Mouse (Mus musculus): Measurements from ENCODE around the gene Tmem184b. TPM values are rescaled to one million over a fixed set of nuclear protein-coding genes. Genes with fewer than 3 reads are reported as not detected.

Tmem184b gene
- polyA plus RNA-seq, 1 experiment from 2014 or later, result 37.5 TPM

DNA sequence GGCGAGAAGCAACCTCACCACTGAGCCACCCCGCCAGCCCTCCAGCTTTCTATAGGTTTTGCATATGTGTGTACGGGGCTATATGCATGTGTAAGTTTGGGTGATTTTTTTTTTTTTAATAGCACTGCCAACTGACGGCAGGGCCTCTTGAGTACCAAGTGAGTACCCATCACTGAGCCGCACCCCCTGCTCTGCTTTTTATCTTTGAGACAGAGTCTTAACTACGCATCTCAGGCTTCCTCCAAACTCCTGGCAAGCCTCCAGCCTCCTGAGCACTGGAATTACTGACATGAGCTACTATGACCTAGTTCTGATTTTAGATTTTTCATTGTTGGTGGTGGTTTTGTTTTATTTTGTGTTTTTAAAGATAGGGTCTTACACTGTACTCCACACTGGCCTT is 24.1 kb upstream of the Tmem184b start:
- Histone ChIP-seq H3K4me1 (no peaks in the 10 kb centered on the region), H3K4me2 (replicated peaks) (no peak overlapping the region), H3K27ac (replicated peaks) (no peak overlapping the region), H3K9me3 (no peaks in the 10 kb centered on the region), H3K9ac (replicated peaks) (no peak overlapping the region), H3K27me3 (no peaks in the 10 kb centered on the region), H3K36me3 (peaks cover 89% of the 10 kb centered on the region), H3K4me3 (no peak overlapping the region)
- no peak for ATAC-seq (replicated peaks)
- WGBS, result 74% methylated on average over 6 of the region's 6 CpGs

DNA sequence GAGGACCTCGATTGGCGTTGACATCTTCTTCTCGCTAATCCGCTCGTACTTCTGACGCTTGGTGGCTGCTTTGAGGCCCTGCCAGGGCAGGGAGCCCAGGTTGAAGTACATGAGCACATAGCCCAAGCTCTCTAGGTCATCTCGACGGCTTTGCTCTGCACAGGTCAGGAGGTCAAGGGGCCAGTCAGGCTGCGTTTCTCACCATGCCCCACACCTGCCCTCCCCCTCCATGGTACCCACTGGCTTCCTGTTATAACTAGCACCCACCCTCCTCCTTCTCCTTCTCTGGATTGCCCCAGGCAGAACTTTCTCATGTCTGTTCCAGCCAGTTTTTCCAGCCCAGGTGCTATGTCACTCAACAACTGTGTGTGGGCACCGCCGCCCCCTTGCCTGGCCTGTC is 22.1 kb upstream of the Tmem184b start:
- 91% methylated on average over 11 of the region's 11 CpGs for WGBS
- H3K9me3 ChIP-seq, result no peaks in the 10 kb centered on the region
- no peak overlapping the region for H3K9ac ChIP-seq (replicated peaks)
- no peak overlapping the region for H3K27ac ChIP-seq (replicated peaks)
- no peaks in the 10 kb centered on the region for H3K4me1 ChIP-seq
- no peak for ATAC-seq (replicated peaks)
- H3K27me3 ChIP-seq, result no peaks in the 10 kb centered on the region
- peaks cover 94% of the 10 kb centered on the region for H3K36me3 ChIP-seq
- H3K4me2 ChIP-seq (replicated peaks), result no peak overlapping the region
- H3K4me3 ChIP-seq, result no peak overlapping the region

DNA sequence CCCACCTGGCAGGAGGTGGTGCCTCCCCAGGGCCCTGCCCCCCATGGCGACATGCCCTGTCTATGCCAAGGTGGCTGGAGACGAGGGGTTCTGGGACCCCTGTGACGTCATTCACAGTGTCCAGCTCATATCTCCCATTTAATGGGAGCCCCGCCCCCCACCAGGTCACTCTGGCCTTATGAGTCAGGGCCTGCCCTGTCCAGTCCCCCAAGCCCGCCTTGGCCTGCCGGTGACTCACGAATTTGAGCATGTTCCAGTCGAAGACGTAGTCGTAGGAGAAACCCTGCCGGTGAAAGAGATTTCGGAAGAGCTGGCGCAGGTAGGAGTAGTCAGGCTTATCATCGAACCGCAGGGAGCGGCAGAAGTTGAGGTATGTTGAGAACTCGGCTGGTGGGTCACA is 21.2 kb upstream of the Tmem184b start:
- Histone ChIP-seq H3K4me2 (replicated peaks) (no peak overlapping the region), H3K4me1 (no peaks in the 10 kb centered on the region), H3K9ac (replicated peaks) (no peak overlapping the region), H3K27ac (replicated peaks) (no peak overlapping the region), H3K4me3 (no peak overlapping the region), H3K27me3 (no peaks in the 10 kb centered on the region), H3K36me3 (peaks cover 100% of the 10 kb centered on the region), H3K9me3 (no peaks in the 10 kb centered on the region)
- WGBS, result 92% methylated on average over 17 of the region's 17 CpGs
- no peak for ATAC-seq (replicated peaks)

DNA sequence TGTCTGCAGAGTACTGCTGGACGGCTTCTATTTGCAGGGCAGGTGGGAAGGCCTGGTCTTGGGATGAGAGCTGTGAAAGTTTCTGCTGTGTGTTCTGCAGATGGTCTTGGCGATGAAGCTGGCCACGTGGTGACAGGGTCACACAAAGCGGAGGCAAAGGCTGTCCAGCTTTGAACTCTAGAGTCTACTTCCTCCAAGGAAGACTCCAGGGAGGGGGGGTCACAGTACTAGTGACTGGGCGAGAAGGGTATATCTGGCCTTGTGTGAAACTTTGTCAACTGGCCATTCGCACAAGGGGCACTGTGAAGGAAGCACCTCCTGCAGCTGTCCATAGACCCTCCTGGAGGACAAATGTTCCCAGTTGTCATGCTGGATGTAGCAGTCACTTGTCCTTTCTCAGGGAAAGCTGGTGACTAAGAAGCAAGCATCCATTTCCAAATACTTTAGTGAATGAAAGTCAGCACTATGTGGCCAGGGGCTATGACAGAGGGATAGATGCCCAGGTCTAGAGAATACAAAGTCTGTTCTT is 19.4 kb upstream of the Tmem184b start:
- 91% methylated on average over 6 of the region's 6 CpGs for WGBS
- ATAC-seq (replicated peaks), result no peak

DNA sequence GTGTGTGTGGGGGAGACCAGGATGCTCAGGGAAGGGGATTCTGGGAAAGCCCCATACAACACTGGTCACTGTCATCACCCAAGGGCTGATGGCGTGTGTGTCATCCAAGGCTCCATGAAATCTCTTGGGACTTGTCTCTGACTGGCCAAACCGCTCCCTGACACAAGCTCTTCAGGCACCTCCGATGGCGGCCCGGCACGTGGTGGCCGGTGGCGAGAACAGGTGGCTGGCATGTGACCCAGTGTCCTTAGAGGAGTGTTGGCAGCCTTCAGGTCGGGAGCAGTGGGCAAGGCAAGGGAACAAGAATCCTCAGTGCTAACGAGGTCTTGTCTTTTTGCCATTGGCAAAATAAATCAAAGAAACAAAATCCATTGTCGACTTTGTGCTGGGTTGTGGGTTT is 15.3 kb upstream of the Tmem184b start:
- Histone ChIP-seq H3K36me3 (peaks cover 71% of the 10 kb centered on the region), H3K9me3 (no peaks in the 10 kb centered on the region), H3K4me2 (replicated peaks) (no peak overlapping the region), H3K9ac (replicated peaks) (no peak overlapping the region), H3K27ac (replicated peaks) (no peak overlapping the region), H3K27me3 (no peaks in the 10 kb centered on the region), H3K4me1 (no peaks in the 10 kb centered on the region), H3K4me3 (no peak overlapping the region)
- no peak for ATAC-seq (replicated peaks)
- WGBS, result 84% methylated on average over 11 of the region's 11 CpGs

More for the DNA sequence above, 19.4 kb upstream of the Tmem184b start:
- no peak overlapping the region for H3K4me3 ChIP-seq
- H3K36me3 ChIP-seq, result peaks cover 98% of the 10 kb centered on the region
- H3K27me3 ChIP-seq, result no peaks in the 10 kb centered on the region
- H3K9ac ChIP-seq (replicated peaks), result no peak overlapping the region
- no peaks in the 10 kb centered on the region for H3K4me1 ChIP-seq
- H3K4me2 ChIP-seq (replicated peaks), result no peak overlapping the region
- no peak overlapping the region for H3K27ac ChIP-seq (replicated peaks)
- H3K9me3 ChIP-seq, result no peaks in the 10 kb centered on the region

DNA sequence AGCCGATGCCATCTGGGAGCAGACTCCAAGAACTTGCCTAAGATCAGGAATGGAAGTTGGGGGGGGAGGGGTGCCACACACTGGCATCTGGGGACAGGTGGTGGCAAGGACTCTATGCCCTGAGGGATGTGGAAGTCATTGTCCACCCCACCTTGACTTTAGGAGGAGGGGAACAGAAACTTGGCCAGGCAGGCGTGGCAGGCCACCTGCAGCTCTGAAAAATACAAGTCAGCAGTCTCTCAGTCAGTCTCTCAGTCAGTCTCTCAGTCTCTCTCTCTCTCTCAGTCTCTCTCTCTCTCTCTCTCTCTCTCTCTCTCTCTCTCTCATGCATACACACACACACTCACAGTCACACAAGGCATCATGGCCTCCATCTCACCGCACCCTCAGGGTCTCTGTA is 14.9 kb upstream of the Tmem184b start:
- Histone ChIP-seq H3K9me3 (no peaks in the 10 kb centered on the region), H3K27me3 (no peaks in the 10 kb centered on the region), H3K27ac (replicated peaks) (no peak overlapping the region), H3K4me3 (no peak overlapping the region), H3K9ac (replicated peaks) (no peak overlapping the region), H3K4me1 (no peaks in the 10 kb centered on the region), H3K36me3 (peaks cover 67% of the 10 kb centered on the region), H3K4me2 (replicated peaks) (no peak overlapping the region)
- ATAC-seq (replicated peaks), result no peak
- 94% methylated on average over 3 of the region's 3 CpGs for WGBS

DNA sequence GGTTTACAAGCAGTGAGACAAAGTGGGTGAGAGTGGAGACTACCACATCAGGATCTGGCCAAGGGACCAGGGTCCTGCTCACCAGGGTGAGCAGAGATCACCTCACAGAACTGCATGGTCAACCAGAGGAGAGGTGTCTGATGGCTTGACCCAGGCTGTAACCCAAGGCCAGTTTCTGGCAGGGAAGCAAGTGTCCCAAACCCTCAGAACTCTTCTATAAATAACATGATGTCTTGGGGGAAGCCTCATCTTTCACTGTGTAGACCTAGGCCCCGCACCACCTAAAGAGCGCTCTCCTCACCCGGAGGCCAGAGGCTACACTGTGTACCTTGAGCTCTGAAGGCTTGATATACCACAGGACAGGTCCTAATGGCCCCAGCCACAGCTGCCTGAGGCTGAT is 14.0 kb upstream of the Tmem184b start:
- Histone ChIP-seq H3K9ac (replicated peaks) (no peak overlapping the region), H3K9me3 (no peaks in the 10 kb centered on the region), H3K36me3 (peaks cover 58% of the 10 kb centered on the region), H3K27me3 (no peaks in the 10 kb centered on the region), H3K4me1 (no peaks in the 10 kb centered on the region), H3K27ac (replicated peaks) (no peak overlapping the region), H3K4me2 (replicated peaks) (no peak overlapping the region), H3K4me3 (no peak overlapping the region)
- no peak for ATAC-seq (replicated peaks)
- 96% methylated on average over 3 of the region's 3 CpGs for WGBS

DNA sequence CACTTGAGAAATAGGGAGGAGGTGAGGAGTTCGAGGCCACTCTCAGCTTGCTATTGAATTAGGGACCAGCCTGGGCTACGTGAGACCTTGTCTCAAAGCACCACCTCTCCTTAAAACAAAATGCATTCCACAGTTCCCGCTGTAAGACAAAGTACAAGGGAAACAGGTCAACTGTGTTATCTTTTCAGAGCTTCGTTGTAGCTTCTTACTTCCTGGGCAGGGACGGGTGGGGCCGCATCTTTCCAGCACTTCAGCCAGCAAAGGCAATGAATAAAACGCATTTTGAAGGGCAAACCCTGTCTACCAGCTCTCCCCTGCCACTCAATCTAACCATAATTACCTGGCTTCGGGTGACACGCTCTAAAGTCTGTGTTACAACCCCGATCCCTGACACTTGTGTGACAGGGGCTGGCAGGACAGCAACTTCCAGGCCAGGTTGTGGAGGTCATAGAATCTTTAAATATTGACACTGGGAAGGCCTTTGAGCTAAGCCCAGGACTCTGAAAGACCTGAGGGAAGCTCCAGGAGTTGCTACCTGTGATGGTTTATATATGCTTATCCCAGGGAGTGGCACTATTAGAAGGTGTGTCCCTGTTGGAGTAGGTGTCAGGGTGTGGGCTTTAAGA is 13.2 kb upstream of the Tmem184b start:
- 93% methylated on average over 10 of the region's 10 CpGs for WGBS
- no peak overlapping the region for H3K27ac ChIP-seq (replicated peaks)
- no peaks in the 10 kb centered on the region for H3K9me3 ChIP-seq
- H3K4me1 ChIP-seq, result no peaks in the 10 kb centered on the region
- H3K4me3 ChIP-seq, result no peak overlapping the region
- H3K27me3 ChIP-seq, result no peaks in the 10 kb centered on the region
- no peak for ATAC-seq (replicated peaks)
- peaks cover 50% of the 10 kb centered on the region for H3K36me3 ChIP-seq
- no peak overlapping the region for H3K9ac ChIP-seq (replicated peaks)
- no peak overlapping the region for H3K4me2 ChIP-seq (replicated peaks)

DNA sequence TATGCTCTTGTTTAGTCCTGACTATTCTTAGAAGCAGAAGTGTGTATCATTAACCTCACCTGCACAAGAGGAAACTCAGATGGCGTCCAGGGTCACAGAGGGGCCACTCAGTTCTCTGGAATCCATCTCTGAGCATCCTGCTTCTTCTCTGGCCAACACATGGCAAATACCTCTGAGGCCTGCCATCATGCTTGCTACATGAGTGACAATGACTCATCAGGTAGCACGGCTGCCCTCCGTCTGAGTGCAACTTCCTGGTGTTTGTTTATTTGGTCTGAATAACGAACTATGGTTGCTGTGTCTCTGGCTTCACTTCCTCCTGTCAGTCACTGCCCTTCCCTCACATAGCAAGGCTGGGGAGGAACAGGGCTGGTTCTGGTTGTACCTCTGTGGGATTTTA is 11.1 kb upstream of the Tmem184b start:
- no peaks in the 10 kb centered on the region for H3K4me1 ChIP-seq
- peaks cover 29% of the 10 kb centered on the region for H3K36me3 ChIP-seq
- no peaks in the 10 kb centered on the region for H3K9me3 ChIP-seq
- no peaks in the 10 kb centered on the region for H3K27me3 ChIP-seq
- H3K9ac ChIP-seq (replicated peaks), result no peak overlapping the region
- H3K4me2 ChIP-seq (replicated peaks), result no peak overlapping the region
- WGBS, result 77% methylated on average over 4 of the region's 4 CpGs
- no peak for ATAC-seq (replicated peaks)
- H3K4me3 ChIP-seq, result no peak overlapping the region
- no peak overlapping the region for H3K27ac ChIP-seq (replicated peaks)

DNA sequence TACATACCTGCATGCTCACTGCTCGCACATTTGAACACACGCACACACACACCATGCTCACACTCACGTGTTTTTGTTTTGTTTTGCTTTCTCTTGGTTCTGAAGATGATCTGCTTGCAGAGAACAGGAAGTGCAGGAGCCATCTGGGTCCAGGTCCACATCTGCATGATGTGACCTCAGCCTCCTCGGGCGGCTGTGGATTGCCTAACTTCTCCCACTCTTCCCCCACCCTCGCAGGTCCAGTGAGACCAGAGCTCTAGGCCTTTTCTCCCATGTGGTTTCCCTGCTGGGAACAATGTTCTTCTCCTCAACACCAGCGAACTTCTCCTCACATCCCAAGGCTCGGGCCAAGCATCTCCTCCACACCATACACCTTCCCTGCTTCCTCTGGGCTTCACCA is 10.4 kb upstream of the Tmem184b start:
- ATAC-seq (replicated peaks), result no peak
- Histone ChIP-seq H3K36me3 (peaks cover 22% of the 10 kb centered on the region), H3K4me3 (no peak overlapping the region), H3K9ac (replicated peaks) (no peak overlapping the region), H3K4me1 (no peaks in the 10 kb centered on the region), H3K27me3 (no peaks in the 10 kb centered on the region), H3K4me2 (replicated peaks) (no peak overlapping the region), H3K27ac (replicated peaks) (no peak overlapping the region), H3K9me3 (no peaks in the 10 kb centered on the region)
- 89% methylated on average over 8 of the region's 8 CpGs for WGBS

DNA sequence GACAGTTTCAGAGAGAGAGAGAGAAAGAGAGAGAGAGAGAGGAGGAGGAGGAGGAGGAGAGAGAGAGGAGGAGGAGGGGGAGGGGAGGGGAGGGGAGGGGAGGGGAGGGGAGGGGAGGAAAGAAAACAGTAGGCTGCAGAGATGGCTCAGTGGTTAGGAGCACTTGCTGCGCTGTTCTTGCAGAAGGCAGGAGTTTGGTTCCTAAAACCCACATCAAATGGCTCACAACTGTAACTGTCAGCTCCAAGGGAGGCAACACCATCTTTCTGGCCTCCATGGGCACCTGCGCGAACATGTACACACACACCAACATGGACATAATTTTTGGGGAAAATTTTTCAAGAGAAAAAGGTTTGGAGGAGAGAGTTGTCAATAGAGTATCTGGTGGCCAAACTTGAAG is 9.8 kb upstream of the Tmem184b start:
- H3K4me3 ChIP-seq, result no peak overlapping the region
- H3K4me1 ChIP-seq, result no peaks in the 10 kb centered on the region
- H3K27me3 ChIP-seq, result no peaks in the 10 kb centered on the region
- no peak overlapping the region for H3K27ac ChIP-seq (replicated peaks)
- H3K9me3 ChIP-seq, result no peaks in the 10 kb centered on the region
- no peak overlapping the region for H3K4me2 ChIP-seq (replicated peaks)
- no peak for ATAC-seq (replicated peaks)
- 93% methylated on average over 3 of the region's 3 CpGs for WGBS
- H3K36me3 ChIP-seq, result peaks cover 16% of the 10 kb centered on the region
- H3K9ac ChIP-seq (replicated peaks), result no peak overlapping the region

DNA sequence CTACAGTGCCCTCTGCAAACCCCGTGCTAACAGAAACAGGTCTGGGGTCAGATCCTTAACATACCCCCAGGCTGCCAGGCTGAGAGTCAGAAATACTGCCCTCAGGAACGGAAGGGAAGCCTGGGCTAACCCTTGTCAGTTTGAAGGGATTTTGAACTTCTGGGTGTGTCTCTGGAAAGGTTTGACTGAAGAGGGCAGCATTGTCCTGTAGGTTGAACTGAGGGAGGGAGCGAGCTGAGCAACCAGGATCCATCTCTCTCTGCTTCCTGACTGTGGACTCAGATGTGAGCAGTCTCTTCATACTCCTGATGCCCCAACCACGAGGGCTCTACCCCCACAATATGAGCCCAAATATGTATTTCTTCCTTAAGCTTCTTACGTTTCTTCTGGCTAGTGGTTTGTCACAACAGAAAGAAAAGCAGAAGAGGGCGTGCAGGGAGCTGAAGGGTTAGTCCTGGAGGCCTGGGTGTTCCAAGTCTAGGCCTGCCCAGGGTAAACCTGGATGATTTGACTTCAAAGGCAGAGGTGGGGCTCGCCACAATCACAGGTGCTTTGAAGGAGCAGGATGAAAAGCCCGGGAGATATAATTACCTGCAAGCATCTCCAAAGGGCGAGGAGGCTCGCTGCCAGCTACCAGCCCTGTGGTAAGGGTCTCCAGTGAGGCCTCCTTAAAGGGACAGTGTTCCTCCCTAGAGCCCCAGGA is 8.1 kb upstream of the Tmem184b start:
- no peak for ATAC-seq (replicated peaks)
- peaks cover 4% of the 10 kb centered on the region; the same call in 1 of the 2 replicates for H3K36me3 ChIP-seq
- H3K4me3 ChIP-seq, result no peak overlapping the region
- H3K9me3 ChIP-seq, result no peaks in the 10 kb centered on the region
- no peaks in the 10 kb centered on the region for H3K4me1 ChIP-seq
- 57% methylated on average over 10 of the region's 10 CpGs for WGBS
- H3K27me3 ChIP-seq, result no peaks in the 10 kb centered on the region
- no peak overlapping the region for H3K4me2 ChIP-seq (replicated peaks)
- H3K27ac ChIP-seq (replicated peaks), result no peak overlapping the region
- H3K9ac ChIP-seq (replicated peaks), result no peak overlapping the region
